Comparison of ENCODE assay signal across 9 mouse cellular contexts in the genomic region with DNA sequence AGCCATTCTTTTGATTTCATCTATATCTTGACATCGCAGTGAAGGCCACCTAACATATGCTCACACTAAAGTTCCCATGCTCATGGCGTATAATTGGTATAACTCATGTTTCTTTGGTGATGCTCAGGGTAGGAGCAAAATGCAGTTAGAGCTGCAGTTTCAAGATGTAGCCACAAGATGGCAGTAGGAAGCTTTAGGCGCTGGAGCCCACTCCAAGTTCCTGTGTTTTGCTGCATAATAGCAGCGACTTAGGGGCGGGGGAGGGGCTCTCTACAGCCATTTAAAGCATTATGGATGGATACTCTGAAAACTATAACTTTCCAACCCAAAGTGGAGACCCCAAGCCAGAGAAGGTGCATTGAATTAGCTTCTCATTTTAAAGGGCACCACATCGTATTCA. TPM values are rescaled to one million over a fixed set of nuclear protein-coding genes. Genes with fewer than 3 reads are reported as not detected.
A peak's percentile ranks its signal among the peaks of the same experiment; 100 is the strongest.
DNase-seq lines count a peak whose midpoint lies in the region; ATAC-seq and TF ChIP-seq lines count a peak whose summit lies in the region.
"Had no signal": no experiment of that assay in that cellular context is flagged by ENCODE, and none has a peak within 500 bp of the region (broad histone marks: within the 10 kb centered on the region; RNA-seq: fewer than 3 reads in every experiment).

No protein-coding gene starts in this region.

- no peaks in the 10 kb centered on the region for H3K36me3 ChIP-seq in heart, embryonic 10.5 days
- H3K36me3 ChIP-seq in forebrain, embryonic 10.5 days (replicated peaks) = no peaks in the 10 kb centered on the region
- H3K36me3 ChIP-seq in lung, embryonic 14.5 days (ENCODE audit: insufficient read depth) = no peaks in the 10 kb centered on the region

- H3K27ac ChIP-seq in heart, embryonic 10.5 days = no peak overlapping the region
- no peak overlapping the region for H3K27ac ChIP-seq in forebrain, embryonic 10.5 days
- H3K27ac ChIP-seq in lung, embryonic 14.5 days (ENCODE audit: low read depth) = no peak overlapping the region

- no peak overlapping the region for H3K4me3 ChIP-seq in heart, embryonic 10.5 days
- no peak overlapping the region for H3K4me3 ChIP-seq in forebrain, embryonic 10.5 days
- no peak overlapping the region for H3K4me3 ChIP-seq in lung, embryonic 14.5 days (ENCODE audit: low read depth, low read length)
- H3K4me3 ChIP-seq: myocyte had no signal

- peak; percentile 83 for ATAC-seq in lung, embryonic 14.5 days (ENCODE audit: insufficient read depth)

- WGBS in heart, embryonic 10.5 days = 22% methylated on average over 6 of the region's 6 CpGs
- WGBS in forebrain, embryonic 10.5 days = 21% methylated on average over 6 of the region's 6 CpGs
- WGBS in lung, embryonic 14.5 days = 17% methylated on average over 6 of the region's 6 CpGs

- no peaks in the 10 kb centered on the region for H3K27me3 ChIP-seq in heart, embryonic 10.5 days (ENCODE audit: insufficient read depth, poor library complexity, severe bottlenecking)
- no peaks in the 10 kb centered on the region for H3K27me3 ChIP-seq in forebrain, embryonic 10.5 days (ENCODE audit: poor library complexity, severe bottlenecking)
- no peaks in the 10 kb centered on the region for H3K27me3 ChIP-seq in lung, embryonic 14.5 days (ENCODE audit: insufficient read depth, low read length)

- intact Hi-C loops in heart, postnatal 36 days (cut with DNase I) = loop anchor here (1.0 to 10.0 kb wide), 2 partner anchors 159 to 654 kb away; a partner anchor contains a TSS

- no peaks in the 10 kb centered on the region for H3K9me3 ChIP-seq in heart, embryonic 10.5 days
- H3K9me3 ChIP-seq in forebrain, embryonic 10.5 days = no peaks in the 10 kb centered on the region
- H3K9me3 ChIP-seq in lung, embryonic 14.5 days (ENCODE audit: low read depth, low read length) = no peaks in the 10 kb centered on the region

- no peaks in the 10 kb centered on the region for H3K4me1 ChIP-seq in heart, embryonic 10.5 days
- peaks cover 3% of the 10 kb centered on the region; the same call in 1 of the 2 replicates for H3K4me1 ChIP-seq in forebrain, embryonic 10.5 days
- no peaks in the 10 kb centered on the region for H3K4me1 ChIP-seq in lung, embryonic 14.5 days (ENCODE audit: insufficient read depth)

- peak; percentile 11 to 17 for DNase-seq in heart, postnatal 36 days
- DNase-seq in heart, embryonic 10.5 days (ENCODE audit: low spot score) = no peak
- peak; percentile 70 for DNase-seq in adipocyte (ENCODE audit: low spot score)
- DNase-seq in forebrain, embryonic 10.5 days (ENCODE audit: extremely low spot score, low spot score) = peak; percentile 53
- DNase-seq in kidney, postnatal 14 days = peak; percentile 53
- peak; percentile 86 for DNase-seq in lung, embryonic 14.5 days
- DNase-seq in retina, adult 2 months (ENCODE audit: low read depth, low spot score) = peak; percentile 3
- DNase-seq in urinary bladder, postnatal 25 days (ENCODE audit: low spot score) = no peak

- H3K4me2 ChIP-seq in lung, embryonic 14.5 days = no peak overlapping the region

- H3K9ac ChIP-seq in lung, embryonic 14.5 days = no peak overlapping the region

- peak; percentile 87 for TF ChIP-seq CTCF in lung, embryonic 14.5 days (IDR thresholded peaks at IDR 0.05; ENCODE audit: low read depth)

RNA-seq across cellular contexts. Expression of a gene that starts 16.4 kb away (rescaled TPM):
- total RNA-seq in heart, postnatal 36 days (2021) = not detected
- polyA plus RNA-seq in heart, embryonic 10.5 days (2016; fragmentation: Nextera tagmentation; extraction: Ambion mirVana) = not detected in 2 replicates
- 0.14 and 0.19 TPM in 2 replicates for polyA plus RNA-seq in forebrain, embryonic 10.5 days (2016; fragmentation: Nextera tagmentation; extraction: Ambion mirVana)
- polyA plus RNA-seq in lung, embryonic 14.5 days (2014; fragmentation: Nextera tagmentation; extraction: Ambion mirVana) = not detected in 2 replicates
- polyA plus RNA-seq: myocyte had no signal

RNA-seq across cellular contexts. Expression of a gene that starts 47.1 kb away (rescaled TPM):
- 10 to 100 TPM; 14.8 to 17.6 TPM for total RNA-seq in heart, postnatal 36 days (2021)
- 69.8 and 80.6 TPM in 2 replicates for polyA plus RNA-seq in heart, embryonic 10.5 days (2016; fragmentation: Nextera tagmentation; extraction: Ambion mirVana)
- polyA plus RNA-seq in forebrain, embryonic 10.5 days (2016; fragmentation: Nextera tagmentation; extraction: Ambion mirVana) = 101 and 108 TPM in 2 replicates
- 86.8 and 90.6 TPM in 2 replicates for polyA plus RNA-seq in lung, embryonic 14.5 days (2014; fragmentation: Nextera tagmentation; extraction: Ambion mirVana)

Comparison
In these comparisons a context has a peak if more than half of its experiments do, and no peak if none do; other contexts are left out.
1. DNase-seq: peak in heart, postnatal 36 days (2 of 2), adipocyte (single experiment), forebrain, embryonic 10.5 days (single experiment), kidney, postnatal 14 days (single experiment), lung, embryonic 14.5 days (single experiment) and retina, adult 2 months (single experiment); none in heart, embryonic 10.5 days (single experiment) and urinary bladder, postnatal 25 days (single experiment).